Mouse (Mus musculus) spleen, adult 2 months (tissue): Measurements from ENCODE around the gene Chpf2. TPM values are rescaled to one million over a fixed set of nuclear protein-coding genes. Genes with fewer than 3 reads are reported as not detected.

ENCODE experiments used
- DNase-seq, 2 experiments: peaks; one replicate each; pipeline versions ENCODE4 v3.0.0 to v3.0.0-alpha.2; 2012 to 2021; ENCODE audit warnings: low spot score in 2 of 2, low read depth in 1 of 2
- H3K27ac ChIP-seq: fragments of 200-500 bp; 2 replicates; pipeline ENCODE4 v1.5.1; 2012; ENCODE audit warnings: low read length, inconsistent platforms; ENCODE audit not compliant: insufficient read depth
- H3K27me3 ChIP-seq: fragments of 200-500 bp; 2 replicates; pipeline ENCODE4 v1.6.1; 2012; ENCODE audit warnings: mild to moderate bottlenecking, moderate library complexity, low read length, inconsistent platforms; ENCODE audit not compliant: control insufficient read depth, insufficient read depth
- H3K36me3 ChIP-seq: fragments of 200-500 bp; 2 replicates; pipeline ENCODE4 v1.6.1; 2012; ENCODE audit warnings: mild to moderate bottlenecking, low read length, inconsistent platforms; ENCODE audit not compliant: control insufficient read depth, insufficient read depth
- H3K4me1 ChIP-seq: fragments of 200-500 bp; 2 replicates; pipeline ENCODE4 v1.6.1; 2011; ENCODE audit warnings: inconsistent platforms; ENCODE audit not compliant: control insufficient read depth, insufficient read depth, insufficient read length
- H3K4me3 ChIP-seq: fragments of 200-500 bp; 2 replicates; pipeline ENCODE4 v1.5.1; 2011; ENCODE audit warnings: mild to moderate bottlenecking, inconsistent platforms; ENCODE audit not compliant: insufficient read depth, insufficient read length; ENCODE audit errors: extremely low read depth
- CTCF ChIP-seq: fragments of 200-500 bp; IDR thresholded peaks from 2 replicates; pipeline ENCODE4 v1.5.1; 2011; ENCODE audit warnings: mild to moderate bottlenecking, inconsistent platforms; ENCODE audit not compliant: insufficient read depth, insufficient read length, insufficient replicate concordance; ENCODE audit errors: extremely low read depth
- POLR2A ChIP-seq: fragments of 200-500 bp; IDR thresholded peaks from 2 replicates; pipeline ENCODE4 v1.6.1; 2011; ENCODE audit warnings: low read depth, low read length, inconsistent platforms
- WGBS: fragments of 180-500 bp; shearing (Covaris S2); methylation state at CpG from one replicate; pipeline ENCODE4 v1.1.7; 2018; 5-methylcytosine and 5-hydroxymethylcytosine counted together
- polyA plus RNA-seq: library from polyadenylated mRNA; depleted of rRNA; stranded (reverse); fragments of >200 nt; gene quantifications from 2 replicates; pipeline ENCODE4 v1.2.3, GENCODE M21; 2012

Chpf2 gene
- polyA plus RNA-seq, 1 experiment: 30.0 TPM

GRCm38 (mm10) chr5:24596519-24597171 is 10.1 kb downstream of the Chpf2 start:
- TF ChIP-seq POLR2A (no peak; the same call in 1 of the 2 replicates), CTCF (no peak)
- peak overlapping the region; percentile 53 for H3K4me3 ChIP-seq
- 5% methylated on average over 11 of the region's 11 CpGs for WGBS
- peaks cover 11% of the 10 kb centered on the region for H3K27me3 ChIP-seq
- DNase-seq: peak in 1 of 2 experiments; percentile 43
- peak overlapping the region; percentile 44 for H3K27ac ChIP-seq
- peaks cover 19% of the 10 kb centered on the region for H3K4me1 ChIP-seq
- H3K36me3 ChIP-seq: no peaks in the 10 kb centered on the region

- H3K36me3 ChIP-seq: no peaks in the 10 kb centered on the region
- TF ChIP-seq CTCF: peak; percentile 50; the same call in 1 of the 2 replicates
- TF ChIP-seq POLR2A: no peak
- peaks cover 15% of the 10 kb centered on the region for H3K27me3 ChIP-seq
- DNase-seq: peak; percentile 68 to 78
- peak overlapping the region; percentile 53; the same call in 1 of the 2 replicates for H3K4me3 ChIP-seq
- peaks cover 19% of the 10 kb centered on the region for H3K4me1 ChIP-seq
- H3K27ac ChIP-seq: peak overlapping the region; percentile 44
- WGBS: 21% methylated on average over 2 of the region's 2 CpGs
Observed at GRCm38 (mm10) chr5:24597221-24597728, 10.7 kb downstream of the Chpf2 start.

GRCm38 (mm10) chr5:24597901-24598569 is 11.5 kb downstream of the Chpf2 start:
- Histone ChIP-seq H3K4me1 (peaks cover 22% of the 10 kb centered on the region), H3K27ac (no peak overlapping the region), H3K4me3 (peak overlapping the region; percentile 38; the same call in 1 of the 2 replicates), H3K36me3 (no peaks in the 10 kb centered on the region), H3K27me3 (peaks cover 17% of the 10 kb centered on the region)
- no peak for DNase-seq
- no peak for TF ChIP-seq CTCF
- no peak for TF ChIP-seq POLR2A
- 28% methylated on average over 15 of the region's 15 CpGs for WGBS

GRCm38 (mm10) chr5:24598570-24599006 is 12.0 kb downstream of the Chpf2 start:
- no peaks in the 10 kb centered on the region for H3K36me3 ChIP-seq
- peaks cover 22% of the 10 kb centered on the region for H3K4me1 ChIP-seq
- H3K27me3 ChIP-seq: peaks cover 17% of the 10 kb centered on the region
- WGBS: 3% methylated on average over 41 of the region's 41 CpGs
- no peak overlapping the region for H3K27ac ChIP-seq
- peak overlapping the region; percentile 38; the same call in 1 of the 2 replicates for H3K4me3 ChIP-seq
- peak; percentile 40; the same call in 1 of the 2 replicates for TF ChIP-seq CTCF
- no peak for TF ChIP-seq POLR2A
- DNase-seq: peak in 1 of 2 experiments; percentile 50

- no peak overlapping the region for H3K4me3 ChIP-seq
- no peak for TF ChIP-seq CTCF
- no peak for TF ChIP-seq POLR2A
Observed at GRCm38 (mm10) chr5:24599137-24599536, 12.6 kb downstream of the Chpf2 start.

GRCm38 (mm10) chr5:24600236-24600635 is 13.7 kb downstream of the Chpf2 start:
- WGBS: 86% methylated on average over 2 of the region's 2 CpGs
- no peak overlapping the region for H3K4me3 ChIP-seq
- DNase-seq: no peak
- no peaks in the 10 kb centered on the region for H3K36me3 ChIP-seq
- no peak overlapping the region for H3K27ac ChIP-seq
- TF ChIP-seq POLR2A (no peak), CTCF (no peak)
- peaks cover 26% of the 10 kb centered on the region for H3K4me1 ChIP-seq
- peaks cover 20% of the 10 kb centered on the region for H3K27me3 ChIP-seq

More at GRCm38 (mm10) chr5:24599137-24599536, 12.6 kb downstream of the Chpf2 start:
- peaks cover 22% of the 10 kb centered on the region for H3K4me1 ChIP-seq
- no peaks in the 10 kb centered on the region for H3K36me3 ChIP-seq
- no peak overlapping the region for H3K27ac ChIP-seq
- 33% methylated on average over 8 of the region's 8 CpGs for WGBS
- H3K27me3 ChIP-seq: peaks cover 17% of the 10 kb centered on the region
- DNase-seq: no peak
